Mouse (Mus musculus) monocyte, adult 5-6 weeks (primary cell): ENCODE data around the gene Gatad1. TPM values are rescaled to one million over a fixed set of nuclear protein-coding genes. Genes with fewer than 3 reads are reported as not detected.

ENCODE experiments used
- total RNA-seq: library from RNA; stranded (forward); fragments of 200-1000, 200-491, 200-594 nt; gene quantifications from 3 replicates; pipeline ENCODE4 v1.2.3, GENCODE M21; 2017

Gatad1 gene
- total RNA-seq, 1 experiment from 2014 or later, result 109 TPM

Other genes with a start within 250 kb of the Gatad1 start
- 76.0 to 90.1 TPM (median 79.9 TPM) in 3 replicates for gene Fam133b, start 113.4 kb downstream of the Gatad1 start, total RNA-seq
- gene 1700109H08Rik, start 85.6 kb downstream of the Gatad1 start, total RNA-seq, result 12.4 to 25.7 TPM (median 14.7 TPM) in 3 replicates
- 11.5 to 35.7 TPM (median 17.7 TPM) in 3 replicates for gene Pex1, start 61.1 kb downstream of the Gatad1 start, total RNA-seq
- gene Rbm48, start 60.6 kb downstream of the Gatad1 start, total RNA-seq, result 56.4 to 61.2 TPM (median 57.4 TPM) in 3 replicates
- gene Tmbim7, start 6.0 kb downstream of the Gatad1 start, total RNA-seq, result not detected in 3 replicates
- 61.0 to 88.3 TPM (median 78.2 TPM) in 3 replicates for gene Ankib1, start 145.7 kb upstream of the Gatad1 start, total RNA-seq
- gene Krit1, start 146.0 kb upstream of the Gatad1 start, total RNA-seq, result 75.0 to 108 TPM (median 86.0 TPM) in 3 replicates
- gene Lrrd1, start 188.0 kb upstream of the Gatad1 start, total RNA-seq, result not detected in 3 replicates
- gene Mterf1a, start 236.7 kb upstream of the Gatad1 start, total RNA-seq, result 10.0 to 29.5 TPM (median 21.4 TPM) in 3 replicates